Mouse (Mus musculus): ENCODE results near the gene Tmem135. TPM values are rescaled to one million over a fixed set of nuclear protein-coding genes. Genes with fewer than 3 reads are reported as not detected.

Gene Tmem135
- polyA plus RNA-seq, 1 experiment from 2014 or later, result 19.5 TPM

GRCm38 (mm10) chr7:89151345-89151744 is 252.7 kb downstream of the Tmem135 start:
- ATAC-seq (ENCODE audit: low FRiP score, low read depth), result 0 out of 2 replicates have a peak, but pooled peaks have one; percentile 9
- H3K27me3 ChIP-seq (replicated peaks), result no peaks in the 10 kb centered on the region
- peaks cover 4% of the 10 kb centered on the region; the same call in 1 of the 2 replicates for H3K36me3 ChIP-seq
- no peak overlapping the region for H3K27ac ChIP-seq
- peaks cover 7% of the 10 kb centered on the region; the same call in 1 of the 2 replicates for H3K4me1 ChIP-seq
- H3K9ac ChIP-seq, result no peak overlapping the region
- no peak overlapping the region for H3K4me2 ChIP-seq (replicated peaks)
- H3K4me3 ChIP-seq, result no peak overlapping the region
- 37% methylated on average over 6 of the region's 6 CpGs for WGBS
- no peaks in the 10 kb centered on the region for H3K9me3 ChIP-seq

DNA sequence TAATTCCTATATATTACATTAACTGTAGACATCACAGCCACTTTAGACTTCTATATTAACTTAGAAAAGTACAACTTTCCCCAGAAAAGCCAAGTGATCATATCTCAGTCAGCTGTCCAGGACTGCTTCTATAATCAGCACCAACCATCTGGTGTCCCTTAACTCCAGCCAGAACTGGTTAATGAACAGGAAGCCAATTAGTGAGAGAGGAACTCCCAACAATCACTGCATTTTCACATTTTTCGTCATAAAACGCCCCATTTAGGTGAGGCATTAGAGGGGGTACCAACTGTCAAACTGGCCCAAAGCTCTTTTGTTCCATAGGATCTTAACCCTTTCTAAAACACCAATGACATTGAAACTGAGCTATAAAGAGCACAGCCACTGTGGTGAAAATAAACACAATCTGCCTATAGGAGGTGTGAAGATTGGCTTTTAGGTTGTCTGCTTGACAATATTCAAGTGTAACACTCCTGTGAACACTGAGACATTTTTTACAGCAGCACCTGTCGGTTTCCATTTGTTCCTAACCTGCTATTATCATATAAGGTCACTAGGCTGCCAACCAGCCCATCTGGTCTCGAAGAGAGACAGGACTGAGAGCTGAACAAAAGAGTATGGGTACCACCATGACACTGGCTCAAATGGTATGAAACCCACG is 263.3 kb downstream of the Tmem135 start:
- Histone ChIP-seq H3K9me3 (no peaks in the 10 kb centered on the region), H3K4me2 (replicated peaks) (no peak overlapping the region), H3K4me3 (no peak overlapping the region), H3K27me3 (replicated peaks) (no peaks in the 10 kb centered on the region), H3K36me3 (peaks cover 6% of the 10 kb centered on the region; the same call in 1 of the 2 replicates), H3K9ac (no peak overlapping the region), H3K27ac (no peak overlapping the region), H3K4me1 (no peaks in the 10 kb centered on the region)
- no peak for ATAC-seq (ENCODE audit: low FRiP score, low read depth)
- WGBS, result 86% methylated on average over 5 of the region's 5 CpGs

- Histone ChIP-seq H3K27me3 (replicated peaks) (no peaks in the 10 kb centered on the region), H3K9ac (no peak overlapping the region), H3K9me3 (no peaks in the 10 kb centered on the region), H3K36me3 (no peaks in the 10 kb centered on the region), H3K4me1 (no peaks in the 10 kb centered on the region), H3K4me3 (no peak overlapping the region), H3K4me2 (replicated peaks) (no peak overlapping the region), H3K27ac (no peak overlapping the region)
- WGBS, result 82% methylated on average over 5 of the region's 5 CpGs
- ATAC-seq (ENCODE audit: low FRiP score, low read depth), result no peak
Measured at GRCm38 (mm10) chr7:89134884-89135511, 269.0 kb downstream of the Tmem135 start.

GRCm38 (mm10) chr7:89126063-89126882 is 277.7 kb downstream of the Tmem135 start:
- ATAC-seq (ENCODE audit: low FRiP score, low read depth), result peak; percentile 81
- Histone ChIP-seq H3K36me3 (no peaks in the 10 kb centered on the region), H3K4me1 (no peaks in the 10 kb centered on the region), H3K4me3 (no peak overlapping the region), H3K27ac (no peak overlapping the region), H3K27me3 (replicated peaks) (no peaks in the 10 kb centered on the region), H3K4me2 (replicated peaks) (no peak overlapping the region), H3K9me3 (no peaks in the 10 kb centered on the region), H3K9ac (no peak overlapping the region)
- 62% methylated on average over 7 of the region's 7 CpGs for WGBS

- WGBS, result 70% methylated on average over 1 of the region's 1 CpGs
- Histone ChIP-seq H3K27ac (no peak overlapping the region), H3K4me2 (replicated peaks) (no peak overlapping the region), H3K9me3 (no peaks in the 10 kb centered on the region), H3K4me3 (no peak overlapping the region), H3K9ac (no peak overlapping the region), H3K27me3 (replicated peaks) (no peaks in the 10 kb centered on the region), H3K4me1 (no peaks in the 10 kb centered on the region), H3K36me3 (no peaks in the 10 kb centered on the region)
- ATAC-seq (ENCODE audit: low FRiP score, low read depth), result no peak
Measured at GRCm38 (mm10) chr7:89116261-89116664, 287.8 kb downstream of the Tmem135 start.

DNA sequence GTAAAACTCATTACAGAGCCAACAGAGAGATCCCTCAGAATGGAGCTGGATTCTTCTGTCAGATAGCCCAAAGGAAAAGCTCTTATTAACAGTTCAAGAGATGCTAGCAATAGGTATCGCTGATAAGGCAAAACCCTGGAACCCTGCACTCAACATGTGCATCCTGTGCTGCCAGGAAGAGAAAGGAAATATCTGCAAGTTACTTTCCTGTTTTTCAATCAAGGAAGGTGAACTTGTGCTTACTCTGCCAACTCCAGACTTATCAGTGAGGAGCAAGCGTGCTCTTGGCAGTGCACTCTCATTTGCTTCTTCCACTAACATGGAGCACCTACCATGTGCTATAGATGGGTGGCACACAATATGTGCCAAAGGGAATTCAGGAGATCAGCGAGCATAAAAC is 288.4 kb downstream of the Tmem135 start:
- Histone ChIP-seq H3K4me1 (no peaks in the 10 kb centered on the region), H3K4me3 (no peak overlapping the region), H3K9me3 (no peaks in the 10 kb centered on the region), H3K27ac (no peak overlapping the region), H3K36me3 (no peaks in the 10 kb centered on the region), H3K4me2 (replicated peaks) (no peak overlapping the region), H3K27me3 (replicated peaks) (no peaks in the 10 kb centered on the region), H3K9ac (no peak overlapping the region)
- ATAC-seq (ENCODE audit: low FRiP score, low read depth), result no peak
- WGBS, result 90% methylated on average over 3 of the region's 3 CpGs

- no peaks in the 10 kb centered on the region for H3K9me3 ChIP-seq
- ATAC-seq (ENCODE audit: low FRiP score, low read depth), result no peak
- 86% methylated on average over 2 of the region's 2 CpGs for WGBS
Measured at GRCm38 (mm10) chr7:89106421-89106820, 297.6 kb downstream of the Tmem135 start.

GRCm38 (mm10) chr7:89099756-89100155 is 304.3 kb downstream of the Tmem135 start:
- no peaks in the 10 kb centered on the region for H3K27me3 ChIP-seq (replicated peaks)
- H3K9ac ChIP-seq, result no peak overlapping the region
- no peaks in the 10 kb centered on the region for H3K4me1 ChIP-seq
- ATAC-seq (ENCODE audit: low FRiP score, low read depth), result no peak
- 91% methylated on average over 4 of the region's 4 CpGs for WGBS
- no peaks in the 10 kb centered on the region for H3K9me3 ChIP-seq
- H3K4me3 ChIP-seq, result no peak overlapping the region
- H3K36me3 ChIP-seq, result no peaks in the 10 kb centered on the region
- H3K27ac ChIP-seq, result no peak overlapping the region
- H3K4me2 ChIP-seq (replicated peaks), result no peak overlapping the region

More at GRCm38 (mm10) chr7:89106421-89106820, 297.6 kb downstream of the Tmem135 start:
- Histone ChIP-seq H3K4me2 (replicated peaks) (no peak overlapping the region), H3K27ac (no peak overlapping the region), H3K27me3 (replicated peaks) (no peaks in the 10 kb centered on the region), H3K4me1 (no peaks in the 10 kb centered on the region), H3K4me3 (no peak overlapping the region), H3K9ac (no peak overlapping the region), H3K36me3 (no peaks in the 10 kb centered on the region)

Small RNA genes lying within 50 kb of the gene (microRNA-seq; reads per million reads assigned to microRNA genes)
- gene Gm22171 (not detected), gene Gm24659 (not detected)

Other genes with a start within 250 kb of the Tmem135 start
- gene Fzd4, start 133 bp upstream of the Tmem135 start, polyA plus RNA-seq (2016; fragmentation: Nextera tagmentation; extraction: Ambion mirVana), result 2.7 and 2.9 TPM in 2 replicates
- 15.1 and 15.4 TPM in 2 replicates for gene Prss23, start 123.0 kb upstream of the Tmem135 start, polyA plus RNA-seq (2016; fragmentation: Nextera tagmentation; extraction: Ambion mirVana)
- gene Me3, start 228.2 kb upstream of the Tmem135 start, polyA plus RNA-seq (2016; fragmentation: Nextera tagmentation; extraction: Ambion mirVana), result 1.1 and 1.9 TPM in 2 replicates

Measured in neural tube, embryonic 12.5 days (tissue).